Mouse (Mus musculus) cortical plate, adult 2 months (tissue): Measurements from ENCODE around the gene Dusp21.

Experiments used
- CTCF ChIP-seq: fragments of 200-500 bp; IDR thresholded peaks from 2 replicates; pipeline ENCODE4 v1.5.1; 2011; ENCODE audit warnings: mild to moderate bottlenecking, control low read depth, low read length; ENCODE audit not compliant: insufficient read depth; ENCODE audit errors: extremely low read depth
- POLR2A ChIP-seq: fragments of 200-500 bp; IDR thresholded peaks from 2 replicates; pipeline ENCODE4 v1.6.1; 2011; ENCODE audit warnings: mild to moderate bottlenecking, low read length, control low read depth; ENCODE audit not compliant: insufficient read depth; ENCODE audit errors: extremely low read depth

- TF ChIP-seq CTCF (no peak), POLR2A (no peak)
Measured at GRCm38 (mm10) chrX:18187203-18187602, 41.5 kb downstream of the Dusp21 start.
